Mouse (Mus musculus) lung, embryonic 16.5 days (tissue): ENCODE data around the gene Ccdc137. TPM values are rescaled to one million over a fixed set of nuclear protein-coding genes. Genes with fewer than 3 reads are reported as not detected.
"Not testable (repeated sequence)": the region's sequence is repeated elsewhere in the genome, so short reads cannot be mapped to it uniquely, and the experiment has no call there.

Experiments used
- ATAC-seq: fragments of 200-750 bp; cut with Nextera tagmentation; 2 replicates; pipeline ENCODE4 v1.8.0; 2017; ENCODE audit warnings: low read depth, mild to moderate bottlenecking, moderate library complexity
- H3K27ac ChIP-seq: fragments of 300-500 bp; sonication (generic); 2 replicates; pipeline ENCODE4 v1.5.1; 2014; ENCODE audit warnings: mild to moderate bottlenecking, control low read depth, low read length
- H3K27me3 ChIP-seq: fragments of 300-500 bp; sonication (generic); 2 replicates; pipeline ENCODE4 v1.6.1; 2014; ENCODE audit warnings: low read depth, low read length, mixed read lengths; ENCODE audit not compliant: control insufficient read depth, insufficient read depth
- H3K36me3 ChIP-seq: fragments of 300-500 bp; sonication (generic); 2 replicates; pipeline ENCODE4 v1.6.1; 2014; ENCODE audit warnings: low read length; ENCODE audit not compliant: control insufficient read depth, insufficient read depth
- H3K4me1 ChIP-seq: fragments of 300-500 bp; sonication (generic); replicated peaks from 2 replicates; pipeline ENCODE4 v1.6.1; 2014; ENCODE audit warnings: low read length, mixed read lengths; ENCODE audit not compliant: control insufficient read depth, insufficient read depth
- H3K4me2 ChIP-seq: fragments of 300-500 bp; sonication (generic); 2 replicates; pipeline ENCODE4 v1.6.1; 2014; ENCODE audit warnings: low read depth, low read length, control low read depth
- H3K4me3 ChIP-seq: fragments of 300-500 bp; sonication (generic); 2 replicates; pipeline ENCODE4 v1.5.1; 2014; ENCODE audit warnings: mild to moderate bottlenecking, low read length, control low read depth
- H3K9ac ChIP-seq: fragments of 300-500 bp; sonication (generic); 2 replicates; pipeline ENCODE4 v1.6.1; 2014; ENCODE audit warnings: low read length, control low read depth
- H3K9me3 ChIP-seq: fragments of 300-500 bp; sonication (generic); 2 replicates; pipeline ENCODE4 v1.6.1; 2016; ENCODE audit warnings: low read length; ENCODE audit not compliant: control insufficient read depth
- WGBS: fragments of 180-500 bp; shearing (Covaris S2); extraction: QIAGEN DNeasy Blood & Tissue Kit; methylation state at CpG from one replicate; pipeline ENCODE4 v1.1.7; 2014; 5-methylcytosine and 5-hydroxymethylcytosine counted together
- polyA plus RNA-seq: library from polyadenylated mRNA; unstranded; fragments of >200 nt; fragmentation: Nextera tagmentation; extraction: Ambion mirVana; gene quantifications from 2 replicates; pipeline ENCODE4 v1.2.1, GENCODE M21; 2015

The Ccdc137 gene
- polyA plus RNA-seq, result 34.8 and 38.1 TPM in 2 replicates

GRCm38 (mm10) chr11:120457772-120458751 is at the start of gene Ccdc137, which contains the start of gene Oxld1:
Gene Ccdc137, plus strand, starts transcription at chr11:120458115.
Gene Oxld1, minus strand, starts transcription at chr11:120458068.
- 3% methylated on average over 62 of the region's 62 CpGs for WGBS
- peak; percentile 95 for ATAC-seq
- peak within 1 kb of the TSS; percentile 56 for H3K27ac ChIP-seq
- H3K4me2 ChIP-seq, result peak within 1 kb of the TSS; percentile 80
- H3K27me3 ChIP-seq, result no peaks in the 10 kb centered on the region
- peaks cover 7% of the 10 kb centered on the region for H3K4me1 ChIP-seq
- H3K4me3 ChIP-seq, result peak within 1 kb of the TSS; percentile 65
- peaks cover 9% of the 10 kb centered on the region for H3K36me3 ChIP-seq
- peak within 1 kb of the TSS; percentile 80 for H3K9ac ChIP-seq
- H3K9me3 ChIP-seq, result no peaks in the 10 kb centered on the region

DNA sequence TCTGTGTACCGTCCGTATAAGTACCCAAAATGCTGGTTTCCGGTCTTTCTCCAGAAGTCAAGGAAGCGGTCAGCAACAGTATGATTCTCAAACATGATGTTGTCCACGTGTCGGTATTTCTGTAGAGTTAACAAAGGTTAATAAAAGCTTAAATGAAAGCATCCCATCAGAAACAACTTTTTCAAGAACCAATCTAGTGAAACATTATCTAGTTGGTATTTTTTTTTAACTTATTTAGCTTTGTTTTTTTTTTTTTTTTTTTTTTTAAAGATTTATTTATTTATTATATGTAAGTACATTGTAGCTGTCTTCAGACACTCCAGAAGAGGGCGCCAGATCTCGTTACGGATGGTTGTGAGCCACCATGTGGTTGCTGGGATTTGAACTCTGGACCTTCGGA is 44.3 kb upstream of the Ccdc137 start:
- not testable (repeated sequence) for H3K4me1 ChIP-seq, H3K4me3 ChIP-seq, H3K27me3 ChIP-seq, H3K27ac ChIP-seq, H3K9me3 ChIP-seq, H3K9ac ChIP-seq, H3K4me2 ChIP-seq, ATAC-seq
- H3K36me3 ChIP-seq, result peaks cover 55% of the 10 kb centered on the region
- WGBS, result 95% methylated on average over 7 of the region's 10 CpGs

- Histone ChIP-seq H3K4me1 (no peaks in the 10 kb centered on the region), H3K9me3 (no peaks in the 10 kb centered on the region), H3K4me3 (no peak overlapping the region), H3K9ac (no peak overlapping the region), H3K4me2 (no peak overlapping the region), H3K27ac (no peak overlapping the region), H3K36me3 (peaks cover 54% of the 10 kb centered on the region), H3K27me3 (no peaks in the 10 kb centered on the region)
- ATAC-seq, result no peak
- WGBS, result 85% methylated on average over 7 of the region's 7 CpGs
Measured at GRCm38 (mm10) chr11:120417852-120418251, 40.1 kb upstream of the Ccdc137 start.

- Histone ChIP-seq H3K9me3 (no peaks in the 10 kb centered on the region), H3K36me3 (peaks cover 49% of the 10 kb centered on the region), H3K4me2 (no peak overlapping the region), H3K9ac (no peak overlapping the region), H3K27ac (no peak overlapping the region), H3K4me1 (no peaks in the 10 kb centered on the region), H3K27me3 (no peaks in the 10 kb centered on the region), H3K4me3 (no peak overlapping the region)
- 91% methylated on average over 1 of the region's 1 CpGs for WGBS
- no peak for ATAC-seq
Measured at GRCm38 (mm10) chr11:120418592-120418991, 39.3 kb upstream of the Ccdc137 start.

GRCm38 (mm10) chr11:120422651-120423568 is 35.0 kb upstream of the Ccdc137 start:
- no peak for ATAC-seq
- no peak overlapping the region for H3K27ac ChIP-seq

DNA sequence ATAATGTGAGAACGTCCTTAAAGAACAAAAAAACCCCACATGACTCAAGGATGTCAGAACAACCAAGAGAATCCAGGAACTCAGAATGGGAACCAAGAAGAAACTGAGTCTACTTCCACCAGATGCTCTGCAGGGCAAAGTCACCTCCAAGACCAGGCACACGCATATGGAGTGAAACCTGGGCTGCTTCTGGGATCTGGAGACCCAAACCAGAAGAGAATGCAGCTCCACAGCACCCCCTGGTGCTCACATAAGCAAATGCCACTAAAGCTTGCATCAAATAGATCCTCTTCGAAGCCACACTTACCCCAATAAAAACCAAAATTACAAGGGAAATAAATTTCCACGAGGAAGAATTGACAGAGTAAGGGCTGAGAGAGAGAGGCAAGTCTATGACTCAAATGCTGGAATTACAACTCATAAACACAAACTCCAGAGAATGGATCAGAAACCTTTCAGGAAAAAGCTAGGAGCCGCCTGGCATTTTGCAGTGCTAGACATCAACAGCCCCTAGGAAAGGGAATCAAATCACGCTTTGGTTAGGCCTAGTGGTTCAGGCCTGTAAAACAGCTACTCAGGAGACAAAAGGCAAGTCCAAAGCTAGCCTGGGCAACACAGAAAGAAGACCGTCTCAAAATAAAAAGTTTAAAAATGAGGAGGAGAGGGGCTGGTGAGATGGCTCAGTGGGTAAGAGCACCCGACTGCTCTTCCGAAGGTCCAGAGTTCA is 34.2 kb upstream of the Ccdc137 start:
- Histone ChIP-seq H3K27ac (no peak overlapping the region), H3K27me3 (no peaks in the 10 kb centered on the region), H3K4me2 (no peak overlapping the region), H3K4me1 (no peaks in the 10 kb centered on the region), H3K36me3 (peaks cover 53% of the 10 kb centered on the region), H3K9me3 (no peaks in the 10 kb centered on the region), H3K9ac (no peak overlapping the region), H3K4me3 (no peak overlapping the region)
- WGBS, result 68% methylated on average over 9 of the region's 9 CpGs
- ATAC-seq, result no peak

More at GRCm38 (mm10) chr11:120422651-120423568, 35.0 kb upstream of the Ccdc137 start:
- peaks cover 50% of the 10 kb centered on the region for H3K36me3 ChIP-seq
- 72% methylated on average over 13 of the region's 13 CpGs for WGBS
- no peak overlapping the region for H3K4me3 ChIP-seq
- no peaks in the 10 kb centered on the region for H3K4me1 ChIP-seq
- no peak overlapping the region for H3K4me2 ChIP-seq
- no peaks in the 10 kb centered on the region for H3K27me3 ChIP-seq
- H3K9ac ChIP-seq, result no peak overlapping the region
- no peaks in the 10 kb centered on the region for H3K9me3 ChIP-seq

- 90% methylated on average over 3 of the region's 3 CpGs for WGBS
- H3K4me1 ChIP-seq, result no peaks in the 10 kb centered on the region
- H3K9me3 ChIP-seq, result no peaks in the 10 kb centered on the region
- H3K4me3 ChIP-seq, result no peak overlapping the region
- no peak overlapping the region for H3K27ac ChIP-seq
- no peaks in the 10 kb centered on the region for H3K27me3 ChIP-seq
- no peak for ATAC-seq
- H3K9ac ChIP-seq, result no peak overlapping the region
- H3K36me3 ChIP-seq, result peaks cover 45% of the 10 kb centered on the region
- H3K4me2 ChIP-seq, result no peak overlapping the region
Measured at GRCm38 (mm10) chr11:120426727-120427126, 31.2 kb upstream of the Ccdc137 start.

- Histone ChIP-seq H3K4me3 (peak within 1 kb of the TSS; percentile 96), H3K36me3 (peaks cover 10% of the 10 kb centered on the region), H3K4me1 (peaks cover 9% of the 10 kb centered on the region), H3K9ac (peak within 1 kb of the TSS; percentile 99), H3K27me3 (no peaks in the 10 kb centered on the region; the same call in 1 of the 2 replicates), H3K27ac (peak within 1 kb of the TSS; percentile 80), H3K4me2 (peak within 1 kb of the TSS; percentile 89), H3K9me3 (no peaks in the 10 kb centered on the region)
- under 1% methylated on average over 71 of the region's 77 CpGs for WGBS
- peak; percentile 94 for ATAC-seq
Measured at GRCm38 (mm10) chr11:120437152-120437856, 20.6 kb upstream of the Ccdc137 start, which contains the start of gene Nploc4. Gene Nploc4, minus strand, starts transcription at chr11:120437708.
